Mouse (Mus musculus): Measurements from ENCODE around the gene Socs4. TPM values are rescaled to one million over a fixed set of nuclear protein-coding genes. Genes with fewer than 3 reads are reported as not detected.
"Not testable (repeated sequence)": the region's sequence is repeated elsewhere in the genome, so short reads cannot be mapped to it uniquely, and the experiment has no call there.

Socs4 gene
- polyA plus RNA-seq, 1 experiment from 2014 or later, result 1.9 TPM

GRCm38 (mm10) chr14:47309061-47309460 lies 32.3 kb downstream of the Socs4 start:
- ATAC-seq (replicated peaks; ENCODE audit: insufficient number of reproducible peaks, insufficient read depth, low FRiP score, low read depth), result no peak
- Histone ChIP-seq H3K27me3 (no peaks in the 10 kb centered on the region), H3K27ac (no peak overlapping the region), H3K9me3 (replicated peaks) (no peaks in the 10 kb centered on the region), H3K36me3 (peaks cover 35% of the 10 kb centered on the region), H3K4me1 (replicated peaks) (no peaks in the 10 kb centered on the region), H3K9ac (no peak overlapping the region), H3K4me3 (no peak overlapping the region), H3K4me2 (no peak overlapping the region)
- WGBS, result 88% methylated on average over 1 of the region's 1 CpGs

DNA sequence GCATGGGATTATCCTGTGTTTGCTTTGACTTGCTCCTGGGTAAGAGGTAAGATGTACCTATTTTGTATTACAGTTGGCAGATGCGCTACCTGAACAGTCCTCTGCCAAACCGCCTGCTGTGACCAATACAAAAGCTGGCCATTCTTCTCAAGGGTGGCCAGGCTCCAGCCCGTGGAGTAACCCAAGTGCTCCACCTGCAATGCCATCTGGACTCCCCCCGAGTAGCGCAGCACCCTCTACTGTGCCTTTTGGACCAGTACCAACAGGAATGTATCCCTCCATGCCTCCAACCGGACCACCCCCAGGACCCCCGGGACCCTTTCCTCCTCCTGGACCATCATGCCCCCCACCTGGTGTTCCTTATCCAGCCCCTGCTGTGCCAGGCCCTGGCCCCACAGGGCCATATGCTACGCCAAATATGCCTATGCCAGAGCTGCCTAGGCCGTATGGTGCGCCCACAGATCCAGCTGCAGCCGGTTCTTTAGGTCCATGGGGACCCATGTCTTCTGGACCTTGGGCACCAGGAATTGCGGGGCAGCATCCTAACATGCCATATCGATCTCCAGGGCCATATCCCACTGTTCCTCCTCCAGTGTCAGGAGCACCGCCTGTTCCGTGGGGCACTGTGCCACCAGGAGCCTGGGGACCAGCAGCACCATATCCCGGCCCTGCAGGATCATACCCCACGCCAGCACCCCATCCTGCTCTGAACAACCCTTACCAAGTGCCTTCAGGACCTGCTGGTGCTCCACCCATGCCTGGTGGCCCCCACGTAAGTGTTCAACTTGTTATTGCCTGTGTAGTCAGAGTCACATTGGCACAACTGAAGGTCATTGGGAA lies 33.8 kb downstream of the Socs4 start:
- ATAC-seq (replicated peaks; ENCODE audit: insufficient number of reproducible peaks, insufficient read depth, low FRiP score, low read depth), result no peak
- Histone ChIP-seq H3K4me2 (no peak overlapping the region), H3K4me1 (replicated peaks) (no peaks in the 10 kb centered on the region), H3K9ac (no peak overlapping the region), H3K4me3 (no peak overlapping the region), H3K9me3 (replicated peaks) (no peaks in the 10 kb centered on the region), H3K27me3 (no peaks in the 10 kb centered on the region), H3K27ac (no peak overlapping the region), H3K36me3 (peaks cover 45% of the 10 kb centered on the region)
- 94% methylated on average over 18 of the region's 18 CpGs for WGBS

- Histone ChIP-seq H3K4me1 (replicated peaks) (no peaks in the 10 kb centered on the region), H3K36me3 (peaks cover 26% of the 10 kb centered on the region), H3K9ac (no peak overlapping the region), H3K4me3 (no peak overlapping the region), H3K27ac (no peak overlapping the region), H3K27me3 (no peaks in the 10 kb centered on the region), H3K4me2 (no peak overlapping the region), H3K9me3 (replicated peaks) (no peaks in the 10 kb centered on the region)
- WGBS, result 90% methylated on average over 5 of the region's 5 CpGs
- no peak for ATAC-seq (replicated peaks; ENCODE audit: insufficient number of reproducible peaks, insufficient read depth, low FRiP score, low read depth)
Observed at GRCm38 (mm10) chr14:47319362-47319761, 42.6 kb downstream of the Socs4 start.

DNA sequence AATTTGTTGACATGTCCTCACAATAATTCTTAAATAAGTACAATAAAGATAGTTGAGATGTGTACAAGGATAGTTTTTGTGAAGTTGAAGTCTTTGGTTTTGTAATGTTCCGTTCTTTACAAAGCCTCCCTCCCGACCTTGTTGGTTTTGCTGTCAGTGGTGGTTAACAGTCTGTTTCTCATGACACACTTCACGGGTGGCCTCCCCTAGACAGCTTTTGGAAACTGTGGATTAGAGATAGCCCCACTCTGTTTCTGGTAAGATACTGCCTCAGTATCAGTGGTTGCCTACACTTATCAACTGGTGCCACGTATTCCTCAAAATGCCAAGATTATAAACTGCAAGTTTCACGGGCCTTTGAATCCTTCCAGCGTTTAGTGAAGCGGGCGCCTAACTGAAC lies 44.9 kb downstream of the Socs4 start:
- ATAC-seq (replicated peaks; ENCODE audit: insufficient number of reproducible peaks, insufficient read depth, low FRiP score, low read depth); H3K27ac ChIP-seq; H3K4me2 ChIP-seq; H3K4me3 ChIP-seq; H3K9ac ChIP-seq; H3K4me1 ChIP-seq (replicated peaks); H3K9me3 ChIP-seq (replicated peaks); H3K27me3 ChIP-seq: not testable (repeated sequence)
- H3K36me3 ChIP-seq, result peaks cover 16% of the 10 kb centered on the region
- 80% methylated on average over 7 of the region's 8 CpGs for WGBS

DNA sequence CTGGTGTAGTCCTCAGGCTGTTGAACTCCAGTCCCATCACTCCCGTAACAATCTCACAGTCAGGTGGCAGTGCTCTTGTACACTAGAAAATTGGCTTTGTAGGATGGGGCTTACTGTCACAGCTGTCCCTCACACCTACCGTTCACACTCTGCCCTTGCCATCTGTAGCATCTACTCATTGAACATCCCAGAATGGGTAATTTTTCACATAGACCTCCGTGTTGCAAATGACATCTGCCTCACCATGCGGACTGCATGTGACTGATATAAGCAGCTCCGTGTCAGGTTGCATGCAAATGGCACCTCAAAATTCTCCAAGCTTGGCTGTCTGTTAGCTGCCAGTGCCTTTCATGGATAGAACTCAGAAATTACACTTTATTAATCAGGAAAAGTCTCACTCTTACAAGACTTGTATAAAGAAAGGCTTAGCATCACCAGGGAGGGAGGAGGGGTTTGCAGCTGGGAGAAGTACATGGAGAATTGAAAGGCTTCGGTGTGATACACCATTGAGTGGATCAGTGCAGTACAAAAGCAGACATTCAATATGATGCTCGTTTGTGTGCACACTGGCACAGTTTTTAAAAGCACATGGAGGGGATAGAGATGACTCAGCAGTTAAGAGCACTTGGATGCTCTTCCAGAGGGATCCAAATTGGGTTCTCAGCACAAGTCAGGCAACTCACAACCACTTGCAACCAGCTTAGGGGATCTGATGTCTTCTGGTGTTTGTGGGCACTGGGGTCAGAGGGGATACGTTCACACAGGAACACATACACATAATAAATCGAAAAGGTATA lies 49.4 kb downstream of the Socs4 start:
- H3K4me2 ChIP-seq, result no peak overlapping the region
- H3K9me3 ChIP-seq (replicated peaks), result no peaks in the 10 kb centered on the region
- no peak for ATAC-seq (replicated peaks; ENCODE audit: insufficient number of reproducible peaks, insufficient read depth, low FRiP score, low read depth)
- 0 out of 2 replicates have a peak, but pooled peaks cover 2% of the 10 kb centered on the region for H3K36me3 ChIP-seq
- H3K9ac ChIP-seq, result no peak overlapping the region
- H3K4me3 ChIP-seq, result no peak overlapping the region
- H3K27ac ChIP-seq, result no peak overlapping the region
- 86% methylated on average over 9 of the region's 9 CpGs for WGBS
- no peaks in the 10 kb centered on the region for H3K27me3 ChIP-seq
- H3K4me1 ChIP-seq (replicated peaks), result no peaks in the 10 kb centered on the region

GRCm38 (mm10) chr14:47327347-47327746 lies 50.6 kb downstream of the Socs4 start:
- ATAC-seq (replicated peaks; ENCODE audit: insufficient number of reproducible peaks, insufficient read depth, low FRiP score, low read depth), result no peak
- 87% methylated on average over 5 of the region's 5 CpGs for whole genome bisulfite sequencing
- no peaks in the 10 kb centered on the region for H3K4me1 ChIP-seq (replicated peaks)
- H3K27ac ChIP-seq, result no peak overlapping the region
- no peak overlapping the region for H3K4me2 ChIP-seq
- H3K27me3 ChIP-seq, result no peaks in the 10 kb centered on the region
- no peaks in the 10 kb centered on the region for H3K36me3 ChIP-seq
- no peaks in the 10 kb centered on the region for H3K9me3 ChIP-seq (replicated peaks)
- H3K9ac ChIP-seq, result no peak overlapping the region
- H3K4me3 ChIP-seq, result no peak overlapping the region

- 65% methylated on average over 5 of the region's 5 CpGs for WGBS
Observed at GRCm38 (mm10) chr14:47331920-47332319, 55.2 kb downstream of the Socs4 start.

DNA sequence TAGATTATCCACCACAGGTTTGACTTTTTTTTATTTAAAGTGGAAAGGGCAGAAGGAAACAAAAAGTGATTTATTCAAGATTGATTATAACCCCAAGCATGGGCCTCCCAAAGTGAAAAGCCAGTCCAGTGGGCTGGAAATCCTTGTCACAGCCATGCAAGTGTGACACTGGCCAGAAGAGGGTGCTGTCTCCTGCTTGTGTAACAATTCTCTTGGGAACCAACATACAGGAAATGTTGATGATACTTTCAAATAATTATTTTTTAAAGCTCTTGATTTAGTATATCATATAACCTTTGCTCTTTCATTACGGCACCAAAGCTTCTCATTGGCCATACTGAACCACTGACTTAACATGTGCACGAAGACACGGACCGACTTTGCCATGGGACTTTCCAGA lies 58.1 kb downstream of the Socs4 start:
- no peak overlapping the region for H3K4me2 ChIP-seq
- 76% methylated on average over 4 of the region's 4 CpGs for WGBS
- no peaks in the 10 kb centered on the region for H3K36me3 ChIP-seq

More at GRCm38 (mm10) chr14:47331920-47332319, 55.2 kb downstream of the Socs4 start:
- Histone ChIP-seq H3K36me3 (no peaks in the 10 kb centered on the region), H3K4me2 (no peak overlapping the region), H3K9ac (no peak overlapping the region), H3K27me3 (no peaks in the 10 kb centered on the region), H3K27ac (no peak overlapping the region), H3K9me3 (replicated peaks) (no peaks in the 10 kb centered on the region), H3K4me1 (replicated peaks) (no peaks in the 10 kb centered on the region), H3K4me3 (no peak overlapping the region)
- ATAC-seq (replicated peaks; ENCODE audit: insufficient number of reproducible peaks, insufficient read depth, low FRiP score, low read depth), result no peak

DNA sequence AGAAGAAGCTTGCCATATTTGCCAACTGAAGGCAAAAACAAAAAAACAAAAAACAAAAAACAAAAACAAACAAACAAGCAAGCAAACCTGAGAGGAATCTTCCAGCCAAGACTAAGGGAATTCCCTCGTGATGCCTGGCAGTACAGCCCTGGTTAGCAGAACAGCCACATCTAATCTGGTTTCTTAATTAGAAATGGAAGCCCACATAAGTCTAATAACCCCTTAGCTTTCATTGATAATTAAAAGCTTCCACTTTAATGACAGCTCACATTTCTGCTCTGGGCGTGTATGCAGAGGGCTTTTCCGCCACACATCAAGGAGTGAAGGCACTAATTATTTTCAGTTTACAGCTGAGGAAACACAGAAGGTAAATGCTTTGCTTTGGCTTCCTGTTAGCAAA lies 58.6 kb downstream of the Socs4 start:
- WGBS, result 82% methylated on average over 3 of the region's 3 CpGs
- Histone ChIP-seq H3K9ac (no peak overlapping the region), H3K4me1 (replicated peaks) (no peaks in the 10 kb centered on the region), H3K4me3 (no peak overlapping the region), H3K27me3 (no peaks in the 10 kb centered on the region), H3K27ac (no peak overlapping the region), H3K9me3 (replicated peaks) (no peaks in the 10 kb centered on the region), H3K4me2 (no peak overlapping the region), H3K36me3 (no peaks in the 10 kb centered on the region)
- no peak for ATAC-seq (replicated peaks; ENCODE audit: insufficient number of reproducible peaks, insufficient read depth, low FRiP score, low read depth)

More for the DNA sequence above, 58.1 kb downstream of the Socs4 start:
- Histone ChIP-seq H3K4me3 (no peak overlapping the region), H3K9me3 (replicated peaks) (no peaks in the 10 kb centered on the region), H3K9ac (no peak overlapping the region), H3K27ac (no peak overlapping the region), H3K4me1 (replicated peaks) (no peaks in the 10 kb centered on the region), H3K27me3 (no peaks in the 10 kb centered on the region)
- ATAC-seq (replicated peaks; ENCODE audit: insufficient number of reproducible peaks, insufficient read depth, low FRiP score, low read depth), result no peak

GRCm38 (mm10) chr14:47340231-47340925 lies 63.6 kb downstream of the Socs4 start:
- 78% methylated on average over 10 of the region's 10 CpGs for WGBS
- H3K36me3 ChIP-seq, result no peaks in the 10 kb centered on the region
- H3K9ac ChIP-seq, result no peak overlapping the region
- ATAC-seq (replicated peaks; ENCODE audit: insufficient number of reproducible peaks, insufficient read depth, low FRiP score, low read depth), result no peak
- no peak overlapping the region for H3K4me3 ChIP-seq
- H3K4me1 ChIP-seq (replicated peaks), result no peaks in the 10 kb centered on the region
- no peaks in the 10 kb centered on the region for H3K9me3 ChIP-seq (replicated peaks)
- no peaks in the 10 kb centered on the region for H3K27me3 ChIP-seq
- no peak overlapping the region for H3K27ac ChIP-seq
- no peak overlapping the region for H3K4me2 ChIP-seq

DNA sequence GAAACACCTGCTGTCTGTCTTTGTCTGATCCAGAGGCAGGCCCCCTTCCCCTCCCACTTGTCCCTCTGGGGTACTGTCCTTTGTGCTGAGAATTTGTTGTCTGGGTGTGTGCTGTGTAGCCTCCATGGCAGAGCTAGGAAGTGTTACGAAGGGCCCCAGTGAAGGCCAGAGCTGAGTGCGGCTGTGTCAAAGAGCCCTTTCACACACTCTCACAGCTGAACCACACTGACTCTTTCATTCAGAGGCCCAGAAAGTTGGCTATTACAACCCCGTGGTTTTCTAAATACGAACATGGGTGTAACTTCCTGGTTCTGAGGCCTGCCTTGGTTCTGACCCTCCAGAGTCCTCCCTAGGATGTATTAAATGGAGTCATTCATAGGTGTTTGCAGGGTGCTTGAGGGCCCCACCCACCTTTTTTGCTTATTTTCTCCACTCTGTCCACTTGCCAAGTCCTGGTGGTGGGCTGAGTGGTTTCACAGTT lies 65.1 kb downstream of the Socs4 start:
- Histone ChIP-seq H3K9ac (no peak overlapping the region), H3K4me2 (no peak overlapping the region), H3K4me3 (no peak overlapping the region), H3K9me3 (replicated peaks) (no peaks in the 10 kb centered on the region), H3K4me1 (replicated peaks) (no peaks in the 10 kb centered on the region), H3K27ac (no peak overlapping the region), H3K36me3 (no peaks in the 10 kb centered on the region), H3K27me3 (no peaks in the 10 kb centered on the region)
- no peak for ATAC-seq (replicated peaks; ENCODE audit: insufficient number of reproducible peaks, insufficient read depth, low FRiP score, low read depth)
- 76% methylated on average over 4 of the region's 4 CpGs for WGBS

Data from heart, embryonic 15.5 days (tissue).